ENCODE assay signal across 13 mouse cellular contexts in genomic region chr7:6146982-6147325, GRCm38 (mm10). TPM values are rescaled to one million over a fixed set of nuclear protein-coding genes. Genes with fewer than 3 reads are reported as not detected.
DNase-seq lines count a peak whose midpoint lies in the region; ATAC-seq and TF ChIP-seq lines count a peak whose summit lies in the region.
"Had no signal": no experiment of that assay in that cellular context is flagged by ENCODE, and none has a peak within 500 bp of the region (broad histone marks: within the 10 kb centered on the region; RNA-seq: fewer than 3 reads in every experiment).

No protein-coding gene starts in this region.

- no peaks in the 10 kb centered on the region for H3K36me3 ChIP-seq in liver, adult 2 months (ENCODE audit: control insufficient read depth, insufficient read depth, low read length)
- no peaks in the 10 kb centered on the region for H3K36me3 ChIP-seq in liver, embryonic 16.5 days (ENCODE audit: control insufficient read depth, insufficient read depth)
- 0 out of 2 replicates have a peak, but pooled peaks cover 1% of the 10 kb centered on the region for H3K36me3 ChIP-seq in forebrain, embryonic 15.5 days

- H3K9ac ChIP-seq in liver, adult 2 months (ENCODE audit: low read depth, low read length), result no peak overlapping the region
- no peak overlapping the region for H3K9ac ChIP-seq in liver, embryonic 16.5 days (ENCODE audit: low read depth, low read length)
- H3K9ac ChIP-seq in forebrain, embryonic 15.5 days (replicated peaks), result no peak overlapping the region

- DNase-seq in gastrocnemius, adult 2 months, result peak; percentile 37
- DNase-seq in gastrocnemius, adult 8-10 months (ENCODE audit: low spot score in 2 of 2), result no peak
- DNase-seq in liver, adult 2 months (ENCODE audit: extremely low read depth, low read depth, low spot score), result no peak
- DNase-seq in liver, result no peak
- peak; percentile 57 for DNase-seq in brain, adult 2 months (ENCODE audit: low read depth, low spot score)
- DNase-seq in thymus, postnatal 25 days, result no peak
- DNase-seq: B cell, adult 2 months; cerebellum, postnatal 14 days had no signal

- H3K79me2 ChIP-seq in liver, adult 2 months (ENCODE audit: control insufficient read depth, insufficient read depth, low read length), result peaks cover 78% of the 10 kb centered on the region

- no peaks in the 10 kb centered on the region for H3K27me3 ChIP-seq in liver, adult 2 months (ENCODE audit: control insufficient read depth, insufficient read depth, low read length)
- no peaks in the 10 kb centered on the region for H3K27me3 ChIP-seq in liver, embryonic 16.5 days (ENCODE audit: control insufficient read depth, insufficient read depth, low read depth, low read length)
- H3K27me3 ChIP-seq in forebrain, embryonic 15.5 days, result no peaks in the 10 kb centered on the region

- peaks cover 51% of the 10 kb centered on the region for H3K4me1 ChIP-seq in liver, adult 2 months (ENCODE audit: control insufficient read depth, insufficient read depth, low read length)
- peaks cover 59% of the 10 kb centered on the region for H3K4me1 ChIP-seq in liver, embryonic 16.5 days (ENCODE audit: control insufficient read depth, low read depth, low read length)
- H3K4me1 ChIP-seq in forebrain, embryonic 15.5 days, result peaks cover 36% of the 10 kb centered on the region

- H3K9me3 ChIP-seq in liver, embryonic 16.5 days (replicated peaks; ENCODE audit: control insufficient read depth, low read length), result no peaks in the 10 kb centered on the region
- no peaks in the 10 kb centered on the region for H3K9me3 ChIP-seq in forebrain, embryonic 15.5 days
- H3K9me3 ChIP-seq: forebrain, embryonic 10.5 days had no signal

- peak overlapping the region; percentile 45; the same call in 1 of the 2 replicates for H3K4me3 ChIP-seq in gastrocnemius, adult 2 months
- H3K4me3 ChIP-seq in liver, adult 2 months (ENCODE audit: insufficient read depth, low read depth, low read length), result no peak overlapping the region
- H3K4me3 ChIP-seq in liver, embryonic 16.5 days (ENCODE audit: low read depth, low read length), result no peak overlapping the region
- no peak overlapping the region for H3K4me3 ChIP-seq in forebrain, embryonic 15.5 days
- H3K4me3 ChIP-seq: forebrain, embryonic 10.5 days had no signal

- H3K4me2 ChIP-seq in liver, embryonic 16.5 days (ENCODE audit: low read depth, low read length), result no peak overlapping the region
- H3K4me2 ChIP-seq in forebrain, embryonic 15.5 days (replicated peaks), result no peak overlapping the region

- intact Hi-C loops in gastrocnemius, adult 2 months (cut with DNase I), result no loop called here

- no peak for TF ChIP-seq CTCF in gastrocnemius, adult 2 months (IDR thresholded peaks at IDR 0.05)
- TF ChIP-seq CTCF in liver, adult 2 months (IDR thresholded peaks at IDR 0.05; ENCODE audit: low read depth, low read length), result no peak

- peak overlapping the region; percentile 80 for H3K27ac ChIP-seq in gastrocnemius, adult 2 months
- H3K27ac ChIP-seq in liver, adult 2 months (replicated peaks; ENCODE audit: insufficient read depth, low read depth, low read length), result peak overlapping the region; percentile 57
- peak overlapping the region; percentile 52 for H3K27ac ChIP-seq in liver, embryonic 16.5 days (ENCODE audit: low read length)
- no peak overlapping the region for H3K27ac ChIP-seq in forebrain, embryonic 15.5 days (replicated peaks)
- H3K27ac ChIP-seq: forebrain, embryonic 10.5 days had no signal

- WGBS in liver, adult 2 months, result 18% methylated on average over 2 of the region's 2 CpGs
- WGBS in liver, embryonic 16.5 days (ENCODE audit: insufficient replicate concordance), result 19% methylated on average over 2 of the region's 2 CpGs
- WGBS in forebrain, embryonic 15.5 days, result 76% methylated on average over 2 of the region's 2 CpGs

- no peak for TF ChIP-seq POLR2A in liver, adult 2 months (IDR thresholded peaks at IDR 0.05; ENCODE audit: extremely low read depth, insufficient read depth, low read length)

- peak; percentile 42 for ATAC-seq in liver, embryonic 16.5 days (ENCODE audit: low read depth)
- ATAC-seq in forebrain, embryonic 15.5 days (replicated peaks), result no peak
- ATAC-seq: hindbrain, embryonic 16.5 days had no signal

RNA-seq across cellular contexts. Expression of gene Zfp787, which starts 8.8 kb away (rescaled TPM):
- 10 to 100 TPM; 28.3 to 28.4 TPM for total RNA-seq in gastrocnemius, adult 2 months (2021)
- 10 to 100 TPM; 27.1 to 32.2 (median 29.7) TPM for total RNA-seq in gastrocnemius, adult 8-10 months (2022)
- total RNA-seq in liver, adult 2 months (2014; rRNA removed), result 33.7 and 36.8 TPM in 2 replicates
- 46.0 and 51.7 TPM in 2 replicates for polyA plus RNA-seq in liver, adult 2 months (2012; rRNA removed)
- polyA plus RNA-seq in liver, embryonic 16.5 days (2015; fragmentation: Nextera tagmentation; extraction: Ambion mirVana), result 9.7 and 10.0 TPM in 2 replicates
- polyA plus RNA-seq in forebrain, embryonic 15.5 days (2015; fragmentation: Nextera tagmentation; extraction: Ambion mirVana), result 23.7 and 25.5 TPM in 2 replicates

RNA-seq across cellular contexts. Expression of gene Zfp444, which starts 25.1 kb away (rescaled TPM):
- total RNA-seq in gastrocnemius, adult 2 months (2021), result 1 to 10 TPM; 7.4 to 9.1 TPM
- 1 to 10 TPM; 5.5 to 8.7 (median 7.4) TPM for total RNA-seq in gastrocnemius, adult 8-10 months (2022)
- 11.0 and 17.5 TPM in 2 replicates for total RNA-seq in liver, adult 2 months (2014; rRNA removed)
- 23.9 and 29.7 TPM in 2 replicates for polyA plus RNA-seq in liver, adult 2 months (2012; rRNA removed)
- 16.1 and 16.6 TPM in 2 replicates for polyA plus RNA-seq in liver, embryonic 16.5 days (2015; fragmentation: Nextera tagmentation; extraction: Ambion mirVana)
- polyA plus RNA-seq in forebrain, embryonic 15.5 days (2015; fragmentation: Nextera tagmentation; extraction: Ambion mirVana), result 111 and 112 TPM in 2 replicates

RNA-seq across cellular contexts. Expression of gene Galp, which starts 49.9 kb away (rescaled TPM):
- not detected for total RNA-seq in gastrocnemius, adult 2 months (2021)
- not detected for total RNA-seq in gastrocnemius, adult 8-10 months (2022)
- total RNA-seq in liver, adult 2 months (2014; rRNA removed), result not detected in 2 replicates
- not detected in 2 replicates for polyA plus RNA-seq in liver, adult 2 months (2012; rRNA removed)
- not detected in 2 replicates for polyA plus RNA-seq in liver, embryonic 16.5 days (2015; fragmentation: Nextera tagmentation; extraction: Ambion mirVana)
- polyA plus RNA-seq in forebrain, embryonic 15.5 days (2015; fragmentation: Nextera tagmentation; extraction: Ambion mirVana), result not detected in 2 replicates
- total RNA-seq: layer of hippocampus, postnatal 25 days had no signal
- polyA plus RNA-seq: forebrain, embryonic 10.5 days; hindbrain, embryonic 16.5 days had no signal

Comparison
In these comparisons a context has a peak if more than half of its experiments do, and no peak if none do; other contexts are left out.
1. DNase-seq: peak in gastrocnemius, adult 2 months (single experiment) and brain, adult 2 months (single experiment); none in gastrocnemius, adult 8-10 months (0 of 2), liver, adult 2 months (single experiment), liver (single experiment) and thymus, postnatal 25 days (single experiment).